Mouse (Mus musculus): ENCODE results near the gene Cog4. TPM values are rescaled to one million over a fixed set of nuclear protein-coding genes. Genes with fewer than 3 reads are reported as not detected.

The Cog4 gene
- polyA plus RNA-seq (2012; rRNA removed; ENCODE audit: low replicate concordance) = 28.8 and 48.9 TPM in 2 replicates

GRCm38 (mm10) chr8:110846405-110847170, at the start of gene Cog4, which contains the start of gene Sf3b3:
TSS of gene Cog4 (plus strand) at chr8:110846600.
TSS of gene Sf3b3 (minus strand) at chr8:110846787.

GRCm38 (mm10) chr8:110805669-110806068, 40.7 kb upstream of the Cog4 start, which contains the start of gene Il34:
TSS of gene Il34 (minus strand) at chr8:110805924.

GRCm38 (mm10) chr8:110901839-110902578, 55.6 kb downstream of the Cog4 start, which contains the start of gene Fuk:
TSS of gene Fuk (minus strand) at chr8:110902488.

GRCm38 (mm10) chr8:110919341-110920031, 73.1 kb downstream of the Cog4 start, which contains the start of gene St3gal2:
TSS of gene St3gal2 (plus strand) at chr8:110919922.

Other genes with a start within 250 kb of the Cog4 start
- 61.3 and 63.6 TPM in 2 replicates for gene Vac14, start 228.0 kb upstream of the Cog4 start, polyA plus RNA-seq (2012; rRNA removed; ENCODE audit: low replicate concordance)
- 54.9 and 77.1 TPM in 2 replicates for gene Mtss1l, start 125.1 kb upstream of the Cog4 start, polyA plus RNA-seq (2012; rRNA removed; ENCODE audit: low replicate concordance)
- gene Il34, start 40.7 kb upstream of the Cog4 start, polyA plus RNA-seq (2012; rRNA removed; ENCODE audit: low replicate concordance) = 51.8 and 58.0 TPM in 2 replicates
- 25.8 and 42.1 TPM in 2 replicates for gene Sf3b3, start 187 bp downstream of the Cog4 start, polyA plus RNA-seq (2012; rRNA removed; ENCODE audit: low replicate concordance)
- gene Fuk, start 55.9 kb downstream of the Cog4 start, polyA plus RNA-seq (2012; rRNA removed; ENCODE audit: low replicate concordance) = 14.6 and 19.3 TPM in 2 replicates
- 38.9 and 60.7 TPM in 2 replicates for gene St3gal2, start 73.3 kb downstream of the Cog4 start, polyA plus RNA-seq (2012; rRNA removed; ENCODE audit: low replicate concordance)
- gene Ddx19a, start 151.2 kb downstream of the Cog4 start, polyA plus RNA-seq (2012; rRNA removed; ENCODE audit: low replicate concordance) = 18.5 and 41.3 TPM in 2 replicates
- gene Ddx19b, start 185.2 kb downstream of the Cog4 start, polyA plus RNA-seq (2012; rRNA removed; ENCODE audit: low replicate concordance) = 1.8 and 4.3 TPM in 2 replicates
- 24.1 and 26.0 TPM in 2 replicates for gene Aars, start 186.5 kb downstream of the Cog4 start, polyA plus RNA-seq (2012; rRNA removed; ENCODE audit: low replicate concordance)
- gene Exosc6, start 209.7 kb downstream of the Cog4 start, polyA plus RNA-seq (2012; rRNA removed; ENCODE audit: low replicate concordance) = 36.4 TPM in 1 of 2 replicates, not detected in the other
- 0.40 TPM in 1 of 2 replicates, not detected in the other for gene Clec18a, start 245.8 kb downstream of the Cog4 start, polyA plus RNA-seq (2012; rRNA removed; ENCODE audit: low replicate concordance)
- 17.3 and 26.6 TPM in 2 replicates for gene Pdpr, start 248.0 kb downstream of the Cog4 start, polyA plus RNA-seq (2012; rRNA removed; ENCODE audit: low replicate concordance)

All from mammary gland, adult 2 months (tissue).